Mouse (Mus musculus) A20 (cell line): ENCODE results near the gene 1300017J02Rik.
"Not testable (repeated sequence)": the region's sequence is repeated elsewhere in the genome, so short reads cannot be mapped to it uniquely, and the experiment has no call there.

Experiments used
- DNase-seq: peaks from one replicate; pipeline ENCODE4 v3.0.0-alpha.2; 2011; ENCODE audit warnings: low read depth, low spot score

The 1300017J02Rik gene

DNA sequence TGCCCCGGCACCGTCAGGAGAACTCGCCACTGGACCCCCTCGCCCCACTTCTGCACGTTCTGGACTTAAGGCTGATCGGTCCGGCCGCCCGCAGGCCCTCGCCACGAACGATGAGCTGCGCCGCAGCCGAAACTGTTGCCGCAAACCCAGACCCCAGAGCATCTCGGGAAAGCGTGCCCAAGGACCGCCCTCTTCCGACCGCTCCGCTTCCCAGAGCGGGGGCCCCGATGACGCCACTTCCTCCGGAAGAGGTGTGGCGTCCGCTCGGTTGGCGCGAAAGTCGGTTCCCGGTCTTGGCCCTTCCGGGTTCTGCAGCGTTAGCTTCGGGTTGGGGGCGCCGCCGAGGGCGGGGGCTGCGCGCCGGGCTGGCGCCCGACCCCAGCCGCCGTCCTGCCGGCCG lies at the start of gene 1300017J02Rik, which contains the start of gene Topbp1:
Gene 1300017J02Rik (minus strand): TSS at position 156 of the 400 bp plus-strand sequence.
Gene Topbp1 (plus strand): TSS at position 289 of the 400 bp plus-strand sequence.
- peak; percentile 95 for DNase-seq

DNA sequence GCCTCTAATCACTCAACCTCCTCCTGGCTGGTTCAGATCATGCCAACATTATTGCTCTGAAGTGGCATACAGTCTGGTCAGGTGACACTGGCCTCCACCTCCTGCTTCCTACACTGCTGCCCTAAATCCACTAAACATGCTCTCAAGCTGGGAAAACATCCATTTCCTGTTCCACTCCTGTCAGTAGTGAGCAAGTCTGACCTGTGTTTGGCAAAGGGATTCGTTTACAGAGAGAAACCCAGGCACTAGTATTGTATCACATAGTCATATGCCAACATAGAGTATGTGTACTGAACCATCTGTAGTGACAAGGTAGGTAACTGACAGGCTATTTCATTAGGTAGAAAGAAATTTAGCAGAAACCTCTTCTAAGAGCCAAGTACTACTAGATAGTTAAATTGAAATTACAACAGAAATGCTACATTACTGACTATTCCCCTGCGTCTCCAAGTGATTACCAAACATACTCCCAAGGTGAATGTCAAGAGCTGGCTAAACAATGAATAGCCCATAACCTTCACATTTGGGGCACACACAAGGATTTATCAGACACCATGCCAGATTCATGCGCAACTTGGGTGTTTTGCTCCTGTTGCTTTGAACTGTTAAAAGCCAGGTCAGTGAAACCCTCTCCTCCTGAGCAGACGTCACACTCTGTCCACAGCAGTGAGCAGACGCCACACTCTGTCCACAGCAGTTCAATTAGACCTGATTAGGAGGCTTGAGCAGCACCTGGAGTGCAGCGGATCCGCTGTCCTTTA lies 48.8 kb upstream of the 1300017J02Rik start:
- not testable (repeated sequence) for DNase-seq

DNA sequence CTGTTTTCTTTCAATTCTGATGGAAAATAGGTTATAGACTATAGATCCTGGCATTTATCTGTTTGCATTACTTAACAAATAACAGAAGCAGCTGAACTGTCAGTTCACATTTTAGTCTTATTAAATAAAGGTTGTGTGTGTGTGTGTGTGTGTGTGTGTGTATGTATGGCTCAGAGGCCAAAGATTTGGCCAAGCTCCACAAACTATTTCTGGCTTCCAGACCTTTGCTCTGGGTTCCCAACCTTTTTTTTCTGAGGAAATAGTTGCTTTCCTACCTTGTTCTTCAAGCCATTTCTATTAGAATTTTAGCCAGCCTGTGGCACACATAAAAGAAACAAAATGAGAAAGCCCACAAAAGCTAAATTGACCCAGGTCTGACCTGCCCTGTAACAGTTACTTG lies 43.9 kb upstream of the 1300017J02Rik start:
- DNase-seq = no peak

DNA sequence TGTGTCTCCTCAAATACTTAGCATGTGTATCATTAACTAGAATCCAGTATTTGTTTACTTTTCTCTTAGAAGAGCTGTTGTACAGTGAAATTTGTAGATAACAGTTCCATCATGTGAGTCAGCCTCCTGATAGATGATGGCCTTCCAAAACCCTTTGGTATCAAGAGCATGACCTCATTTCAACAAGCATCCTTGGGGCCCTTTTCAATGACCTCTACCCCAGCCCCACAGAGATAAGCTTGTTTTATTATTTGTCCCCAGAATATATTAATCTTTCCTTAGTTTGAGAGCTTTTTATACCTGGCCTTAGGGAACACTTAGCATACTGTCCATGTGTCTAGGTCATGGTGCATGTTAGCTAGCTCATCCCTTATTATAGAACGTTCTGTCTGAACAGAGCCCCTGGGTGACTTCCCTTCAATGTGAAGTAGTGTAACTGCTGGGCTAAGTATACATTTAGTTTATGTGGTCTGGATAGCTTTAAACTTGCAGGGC lies 43.2 kb upstream of the 1300017J02Rik start:
- no peak for DNase-seq

DNA sequence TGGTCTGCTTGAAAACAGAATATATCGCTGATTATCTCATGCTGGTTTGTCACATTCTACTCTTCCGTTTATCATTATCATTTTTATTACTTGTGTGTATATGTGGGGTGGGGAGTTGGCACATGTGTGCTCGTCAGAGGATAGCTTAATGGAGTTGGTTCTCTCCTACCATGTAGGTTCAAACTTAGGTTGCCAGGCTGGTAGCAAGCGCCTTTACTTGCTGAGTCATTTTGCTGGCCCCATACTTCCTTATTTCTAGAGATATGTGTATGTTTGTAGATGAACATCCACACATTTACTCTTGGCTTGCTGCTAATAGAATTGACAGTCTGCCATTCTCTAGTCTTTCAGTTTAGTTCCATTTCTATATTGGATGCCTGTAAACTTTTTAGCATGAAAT lies 42.2 kb upstream of the 1300017J02Rik start:
- peak; percentile 61 for DNase-seq

DNA sequence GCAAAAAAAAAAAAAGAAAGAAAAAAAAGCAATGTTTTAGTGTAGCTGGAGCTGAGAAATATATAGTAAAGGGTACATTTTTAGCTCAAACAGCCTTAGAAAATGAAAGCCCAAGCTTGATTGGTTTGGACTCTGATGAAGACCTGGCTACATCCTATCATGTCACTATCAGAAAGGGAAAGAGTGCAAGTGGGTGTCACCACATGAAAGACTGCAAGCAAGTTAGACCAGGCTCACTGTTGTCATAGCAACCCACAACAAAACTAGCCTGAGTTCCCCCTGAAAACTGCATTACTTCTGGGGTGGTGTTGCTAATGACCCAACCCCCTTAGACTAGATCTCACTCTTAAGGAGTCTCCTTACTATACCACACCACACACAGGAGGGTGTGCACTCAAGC lies 32.0 kb upstream of the 1300017J02Rik start:
- no peak for DNase-seq

DNA sequence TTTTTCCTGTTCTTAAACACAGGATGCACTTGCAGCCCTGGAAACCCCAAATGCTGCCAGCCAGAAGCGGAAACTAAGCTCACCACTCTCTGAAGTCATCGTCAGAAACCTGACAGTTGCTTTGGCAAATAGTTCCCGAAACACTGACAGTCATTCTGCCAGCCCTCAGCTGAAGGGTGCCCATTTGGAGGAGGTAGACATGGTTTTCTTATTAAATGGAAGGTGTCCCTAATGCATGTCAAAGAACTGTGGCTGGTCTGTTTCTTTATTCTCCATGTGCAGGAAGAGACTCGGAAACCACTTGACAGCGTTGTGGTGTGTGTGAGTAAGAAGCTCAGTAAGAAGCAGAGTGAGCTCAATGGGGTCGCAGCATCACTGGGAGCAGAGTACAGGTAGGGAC lies 27.8 kb upstream of the 1300017J02Rik start:
- no peak for DNase-seq

DNA sequence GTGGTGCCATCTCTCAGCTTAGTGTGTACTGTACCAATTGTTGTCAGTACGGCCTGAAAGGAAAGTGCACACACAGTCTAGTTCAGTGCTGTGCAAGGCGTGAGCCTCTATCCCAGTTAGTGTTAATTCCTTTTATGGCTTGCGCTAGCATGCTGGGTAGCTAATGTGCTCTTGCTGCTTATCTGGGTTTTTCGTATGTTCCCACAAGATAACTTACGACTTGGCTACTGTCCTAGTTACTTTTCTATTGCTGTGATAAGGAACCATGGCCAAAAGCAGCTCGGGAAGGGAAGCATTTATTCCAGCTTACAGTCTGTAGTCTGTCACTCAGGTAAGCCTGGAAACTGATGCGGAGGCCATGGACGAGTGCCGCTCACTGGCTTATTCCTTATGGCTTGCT lies 21.6 kb upstream of the 1300017J02Rik start:
- no peak for DNase-seq

DNA sequence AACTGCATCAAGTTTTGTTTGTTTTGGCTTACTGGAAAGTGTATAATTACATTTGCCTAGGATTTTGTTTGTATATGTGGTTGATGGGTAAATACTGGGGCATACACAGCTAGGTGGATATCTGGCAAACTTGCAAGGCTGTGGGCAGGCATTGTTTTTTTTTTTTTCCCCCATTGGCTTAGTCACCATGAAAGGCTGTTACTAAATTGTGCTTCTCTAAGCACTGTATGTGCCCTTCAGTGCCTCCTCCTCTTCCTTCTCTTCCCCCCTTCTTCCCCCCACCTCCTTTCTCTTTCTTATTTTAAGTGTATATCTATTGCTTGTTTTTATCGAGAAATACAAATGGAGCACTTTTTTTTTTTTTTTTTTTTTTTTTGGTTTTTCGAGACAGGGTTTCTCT lies 19.8 kb upstream of the 1300017J02Rik start:
- DNase-seq = no peak

DNA sequence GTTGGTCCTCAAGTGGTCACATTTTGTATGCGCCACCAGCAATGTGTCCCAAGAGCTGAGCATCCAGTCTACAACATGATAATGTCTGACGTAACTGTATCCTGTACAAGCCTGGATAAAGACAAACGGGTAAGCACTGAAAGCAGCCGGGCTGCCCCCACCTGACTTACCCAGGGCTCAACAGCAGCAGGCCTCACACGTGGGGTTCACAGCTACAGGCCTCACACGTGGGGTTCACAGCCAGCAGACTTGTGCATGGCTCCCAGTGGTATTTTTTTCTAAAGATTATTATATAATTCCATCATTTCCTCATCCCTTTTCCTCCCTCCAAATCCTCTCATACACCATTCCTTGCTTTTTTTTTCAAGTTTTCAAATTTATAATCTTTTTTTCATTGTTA lies 5.0 kb upstream of the 1300017J02Rik start:
- no peak for DNase-seq

DNA sequence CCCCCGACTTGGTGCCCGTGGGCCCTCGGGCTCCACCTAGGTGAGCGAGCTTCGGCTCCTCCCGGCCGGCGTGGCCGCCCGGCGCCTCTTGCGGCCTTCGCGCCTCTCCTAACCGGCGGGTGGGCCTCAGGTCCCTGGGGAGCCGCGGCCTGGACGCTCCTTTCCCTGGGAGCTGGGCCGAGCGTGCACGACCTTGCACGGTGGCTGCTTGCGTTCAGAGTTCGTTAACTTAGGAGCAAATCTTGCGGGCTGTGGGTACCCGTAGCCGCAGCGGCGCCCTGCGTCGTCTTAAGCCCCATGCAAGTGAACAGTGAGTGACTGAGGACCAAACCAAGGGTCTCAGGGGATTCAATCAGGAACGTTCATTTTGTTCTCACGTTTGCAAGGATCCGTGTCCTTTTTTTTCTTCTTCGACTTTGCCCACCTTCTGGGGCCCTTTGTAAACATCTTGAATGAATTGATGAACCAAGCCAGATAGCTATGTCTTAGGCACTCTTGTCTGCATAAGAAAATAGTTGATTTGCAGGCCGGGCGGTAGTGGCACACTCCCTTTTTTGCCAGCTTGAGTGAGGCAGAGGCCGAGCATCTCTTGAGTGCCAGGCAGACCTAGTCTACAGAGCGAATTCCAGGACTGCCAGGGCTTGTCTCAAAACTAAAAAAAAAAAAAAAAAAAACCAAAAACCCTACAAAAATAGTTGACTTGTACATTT lies 605 bp upstream of the 1300017J02Rik start:
- DNase-seq = peak; percentile 82

DNA sequence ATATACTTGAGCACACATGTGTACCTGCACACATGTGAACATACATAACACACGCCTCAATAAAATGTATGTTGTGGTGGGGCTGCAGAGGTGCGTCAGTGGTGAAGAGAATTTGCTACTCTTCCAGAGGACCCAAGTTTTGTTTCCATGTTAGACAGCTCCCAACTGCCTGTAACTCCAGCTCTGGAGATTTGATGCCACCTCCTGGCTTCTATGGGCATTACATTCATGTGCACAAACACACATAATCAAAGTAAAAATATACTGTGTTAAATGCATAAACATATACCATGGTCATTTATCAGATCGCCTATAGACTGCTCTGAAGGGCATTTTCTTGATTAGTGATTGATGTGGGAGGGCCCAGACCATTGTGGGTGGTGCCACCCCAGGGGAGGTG lies 2.2 kb downstream of the 1300017J02Rik start:
- peak; percentile 65 for DNase-seq

DNA sequence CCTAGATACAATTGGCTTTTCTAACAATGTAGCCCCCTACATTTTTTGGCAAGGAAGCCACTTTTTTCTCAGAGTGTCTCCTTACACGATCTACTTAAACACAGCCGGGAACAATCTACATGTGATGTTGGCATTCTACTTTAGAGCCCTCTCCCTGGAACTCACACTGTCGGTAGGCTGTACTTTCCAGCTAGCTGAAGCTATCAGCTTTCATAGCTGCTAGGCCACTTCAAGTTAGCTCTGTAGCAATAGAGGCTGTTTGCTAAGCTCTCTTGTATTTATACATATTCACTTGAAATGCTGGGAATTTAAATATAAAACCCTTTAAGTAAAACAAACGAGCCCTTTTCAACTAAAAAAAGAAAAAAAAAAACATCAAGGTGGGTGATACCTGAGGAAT lies 2.6 kb downstream of the 1300017J02Rik start:
- no peak for DNase-seq

DNA sequence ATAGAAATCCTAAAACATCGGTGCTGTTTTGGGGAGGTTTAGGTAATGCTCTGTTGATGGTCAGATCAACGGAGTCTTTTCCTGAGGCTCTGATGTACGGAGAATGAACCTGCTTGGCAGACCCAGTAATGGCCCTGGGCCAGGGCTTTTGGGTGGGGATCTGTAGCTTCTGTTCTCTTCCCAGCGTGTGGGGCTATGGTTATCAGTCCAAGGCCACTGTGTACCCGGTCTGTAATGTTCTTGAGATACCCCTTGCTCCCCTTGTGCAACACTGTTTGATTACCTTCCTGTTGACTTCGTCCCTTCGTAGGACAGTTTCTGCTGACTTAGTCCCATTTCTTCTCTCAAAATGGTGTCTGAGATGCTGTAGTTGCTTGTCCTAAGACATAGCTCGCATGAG lies 3.8 kb downstream of the 1300017J02Rik start:
- DNase-seq = no peak

DNA sequence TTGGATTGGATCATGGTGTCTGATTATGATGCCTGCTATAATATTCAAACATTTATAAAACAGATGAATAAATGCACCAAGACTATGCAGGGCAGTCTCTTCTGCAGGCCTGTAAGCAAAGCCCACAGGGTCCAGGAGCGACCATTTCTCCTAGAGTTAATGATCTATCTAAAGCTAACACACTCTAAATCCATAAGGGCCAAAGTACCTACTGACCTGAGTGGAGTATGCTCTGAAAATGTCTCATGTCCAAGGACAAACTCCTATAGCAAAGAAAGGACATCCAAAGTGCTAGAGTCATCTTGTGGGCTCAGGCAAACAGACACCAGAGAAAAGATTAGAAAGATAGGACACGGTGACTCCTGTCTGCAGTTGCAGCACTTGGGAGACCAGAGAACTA lies 10.4 kb downstream of the 1300017J02Rik start:
- DNase-seq = no peak

DNA sequence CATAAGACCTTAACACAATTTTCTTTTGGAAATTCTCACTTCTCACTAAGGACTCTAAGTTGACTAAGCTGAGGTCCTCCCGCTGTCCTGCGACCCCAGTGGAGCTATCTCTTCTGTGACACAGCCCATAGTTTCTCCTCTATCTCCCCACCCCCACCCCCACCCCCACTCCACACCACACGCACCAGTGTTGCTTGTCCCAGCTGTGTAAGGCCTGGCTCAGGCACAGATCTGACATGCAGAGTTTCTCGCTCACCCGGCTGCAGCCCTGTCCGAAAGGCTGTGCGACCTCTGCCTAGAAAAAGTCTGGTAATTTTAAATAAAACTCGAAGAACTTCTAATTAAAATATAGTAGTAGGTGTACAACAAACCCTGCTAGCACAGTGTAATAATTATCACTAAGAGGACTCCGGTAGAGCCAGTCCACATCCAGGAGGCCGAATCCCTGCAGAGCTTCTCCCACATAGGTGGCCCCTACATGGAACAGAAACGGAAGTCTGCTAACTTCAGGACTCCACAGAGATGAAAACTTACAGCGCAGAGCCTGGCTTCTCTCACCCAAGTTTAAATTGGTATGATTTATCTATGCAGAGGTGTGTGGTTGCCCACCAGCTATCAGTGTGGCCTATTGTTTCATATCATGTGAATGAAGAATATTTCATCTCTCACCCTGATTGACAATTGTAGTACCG lies 16.2 kb downstream of the 1300017J02Rik start:
- DNase-seq = no peak

DNA sequence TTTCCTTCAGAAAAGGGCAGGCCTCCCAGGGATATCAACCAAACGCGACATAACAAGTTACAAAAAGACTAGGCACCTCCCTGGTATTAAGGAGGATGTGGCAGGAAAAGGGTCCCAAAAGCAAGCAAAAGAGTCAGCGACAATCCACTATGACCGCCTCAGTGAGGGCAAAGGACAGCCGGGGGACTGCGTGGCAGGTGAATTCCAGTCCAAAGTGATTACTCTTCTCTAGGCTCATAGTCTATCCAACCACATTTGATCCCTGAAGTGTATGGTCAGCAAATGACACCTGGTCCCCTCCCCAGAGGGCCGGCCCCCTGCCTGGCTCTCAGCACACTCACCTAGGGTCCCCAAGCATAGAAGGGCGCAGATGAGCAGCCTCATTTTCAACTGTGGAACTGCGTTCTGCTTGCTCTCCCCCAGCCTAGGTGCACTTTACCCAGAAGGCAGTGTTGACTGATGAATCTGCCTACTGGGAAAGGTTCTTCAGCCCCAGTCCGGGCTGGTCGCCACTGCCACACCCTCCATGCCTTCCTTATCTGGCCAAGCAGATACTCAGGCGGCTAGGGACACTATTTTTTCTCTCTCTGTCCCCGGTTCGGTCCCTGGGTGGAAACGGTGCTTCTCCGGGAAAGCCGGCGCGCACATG lies 16.9 kb downstream of the 1300017J02Rik start:
- DNase-seq = no peak

DNA sequence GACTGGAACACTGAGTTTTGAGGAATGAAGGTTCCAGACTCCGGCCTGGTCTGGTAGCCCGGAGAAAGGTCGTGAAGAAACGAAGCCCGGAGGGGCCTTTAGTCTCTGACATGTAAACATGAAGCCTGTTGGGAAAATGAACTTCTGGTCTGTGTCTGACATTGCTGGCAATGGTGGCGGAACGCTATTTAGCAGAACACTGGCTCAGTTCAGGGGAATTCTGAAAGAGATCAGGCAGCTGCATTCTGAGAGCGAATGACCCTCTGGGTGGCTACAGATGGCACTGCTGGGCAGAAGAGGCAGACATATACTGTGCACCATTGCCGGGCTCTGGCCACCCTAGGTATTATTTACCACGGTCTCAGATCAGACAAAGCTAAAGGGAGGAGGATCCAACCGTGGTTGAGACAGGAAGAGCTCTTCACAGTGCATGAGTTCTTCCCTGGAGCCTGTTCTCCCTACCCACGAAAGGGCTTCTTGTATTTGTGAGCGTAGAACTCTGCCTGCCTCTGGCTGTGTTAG lies 17.9 kb downstream of the 1300017J02Rik start:
- no peak for DNase-seq

DNA sequence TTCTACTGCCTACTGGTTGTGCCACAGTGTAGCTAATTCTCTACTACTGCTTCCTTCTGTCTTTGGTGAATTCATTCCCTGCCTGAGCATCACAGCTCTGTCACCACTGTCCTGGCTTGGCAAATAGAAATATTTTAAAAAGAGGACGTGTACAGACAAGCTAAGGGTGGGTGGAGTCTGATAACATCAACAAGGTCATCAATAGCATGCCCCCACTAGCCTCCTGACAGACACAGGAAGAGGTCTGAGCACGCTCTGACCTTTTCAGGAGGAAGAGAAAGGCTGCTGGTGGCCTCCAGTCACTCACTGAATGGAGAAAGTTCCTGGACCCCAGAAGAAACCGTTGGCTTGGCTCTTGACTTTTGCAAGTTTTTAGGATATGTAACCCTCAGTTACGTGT lies 18.5 kb downstream of the 1300017J02Rik start:
- no peak for DNase-seq

DNA sequence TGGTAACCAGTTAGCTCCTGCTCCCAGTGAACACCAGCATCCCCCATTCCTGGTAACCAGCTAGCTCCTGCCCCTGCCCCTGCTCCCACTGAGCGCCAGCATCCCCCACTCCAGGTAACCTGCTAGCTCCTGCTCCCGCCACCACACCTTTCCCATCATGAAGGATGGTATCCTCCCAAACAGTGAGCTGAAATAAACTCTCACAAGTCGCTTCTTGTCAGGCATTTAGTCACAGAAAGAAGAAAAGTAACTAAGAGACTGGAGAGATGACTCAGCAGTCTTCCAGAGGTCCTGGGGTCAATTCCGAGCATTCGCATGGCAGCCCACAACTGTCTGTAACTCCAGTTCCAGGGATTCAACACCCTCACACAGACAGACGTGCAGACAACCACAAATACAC lies 28.0 kb downstream of the 1300017J02Rik start:
- DNase-seq = no peak

DNA sequence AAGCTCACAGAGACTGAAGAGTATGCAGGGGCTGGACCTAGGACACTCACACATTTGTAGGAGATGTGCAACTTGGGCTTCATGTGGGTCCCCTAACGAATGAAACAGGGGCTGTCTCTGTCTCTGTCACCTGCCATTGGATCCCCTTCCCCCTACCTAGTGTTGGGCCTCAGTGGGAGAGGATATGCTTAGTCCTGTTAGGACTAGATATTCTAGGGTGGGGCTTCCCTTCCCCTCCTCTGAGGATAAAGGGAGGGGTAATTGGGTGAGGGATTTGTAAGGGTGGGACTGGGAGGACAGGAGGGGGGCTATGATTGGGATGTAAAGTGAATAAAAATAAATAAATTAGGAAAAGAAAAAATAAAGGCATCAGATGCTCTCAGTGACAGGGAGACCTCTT lies 29.2 kb downstream of the 1300017J02Rik start:
- no peak for DNase-seq

DNA sequence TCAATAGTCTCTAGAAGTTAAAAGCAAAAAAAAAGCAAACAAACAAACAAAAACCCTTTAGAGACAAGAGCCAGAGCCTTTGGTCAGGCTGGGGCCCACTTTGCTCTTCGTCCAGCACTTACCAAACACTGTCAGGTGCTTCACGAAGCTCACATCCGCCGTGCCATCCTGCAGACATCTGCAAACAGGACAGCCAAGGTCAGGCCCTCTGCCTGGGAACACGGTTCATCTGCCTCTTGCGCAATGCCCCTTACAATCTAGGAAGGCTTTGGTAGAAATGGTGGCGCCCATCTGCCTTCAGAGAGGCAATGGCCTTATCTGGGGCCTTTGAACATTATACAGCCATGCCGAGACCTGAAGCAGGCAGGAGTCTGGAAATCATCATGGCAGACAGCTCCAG lies 30.1 kb downstream of the 1300017J02Rik start:
- DNase-seq = no peak
